Mouse (Mus musculus) hindbrain, embryonic 13.5 days (tissue): ENCODE measurements around the gene Ip6k1. TPM values are rescaled to one million over a fixed set of nuclear protein-coding genes. Genes with fewer than 3 reads are reported as not detected.
A peak's percentile ranks its signal among the peaks of the same experiment; 100 is the strongest.
"Not testable (repeated sequence)": the region's sequence is repeated elsewhere in the genome, so short reads cannot be mapped to it uniquely, and the experiment has no call there.

Experiments
- ATAC-seq: fragments of 200-750 bp; cut with Nextera tagmentation; 2 replicates; pipeline ENCODE4 v1.8.0; 2017; ENCODE audit warnings: moderate TSS enrichment; ENCODE audit not compliant: low FRiP score
- H3K27ac ChIP-seq: fragments of 300-500 bp; sonication (generic); 2 replicates; pipeline ENCODE4 v1.5.1; 2015; ENCODE audit warnings: inconsistent platforms, mild to moderate bottlenecking, moderate library complexity
- H3K27me3 ChIP-seq: fragments of 300-500 bp; sonication (generic); 2 replicates; pipeline ENCODE4 v1.6.1; 2015; ENCODE audit warnings: mild to moderate bottlenecking, inconsistent platforms
- H3K36me3 ChIP-seq: fragments of 300-500 bp; sonication (generic); 2 replicates; pipeline ENCODE4 v1.6.1; 2015; ENCODE audit warnings: mild to moderate bottlenecking, inconsistent platforms
- H3K4me1 ChIP-seq: fragments of 300-500 bp; sonication (generic); replicated peaks from 2 replicates; pipeline ENCODE4 v1.6.1; 2015; ENCODE audit warnings: inconsistent platforms
- H3K4me2 ChIP-seq: fragments of 300-500 bp; sonication (generic); 2 replicates; pipeline ENCODE4 v1.6.1; 2015; ENCODE audit warnings: inconsistent platforms, mild to moderate bottlenecking, moderate library complexity
- H3K4me3 ChIP-seq: fragments of 300-500 bp; sonication (generic); 2 replicates; pipeline ENCODE4 v1.5.1; 2015; ENCODE audit warnings: mild to moderate bottlenecking, inconsistent platforms
- H3K9ac ChIP-seq: fragments of 300-500 bp; sonication (generic); 2 replicates; pipeline ENCODE4 v1.6.1; 2015; ENCODE audit warnings: mild to moderate bottlenecking, inconsistent platforms
- H3K9me3 ChIP-seq: fragments of 300-500 bp; sonication (generic); 2 replicates; pipeline ENCODE4 v1.6.1; 2016; ENCODE audit warnings: inconsistent platforms
- WGBS: fragments of 180-500 bp; shearing (Covaris S2); methylation state at CpG from one replicate; pipeline ENCODE4 v1.1.7; 2015; 5-methylcytosine and 5-hydroxymethylcytosine counted together
- polyA plus RNA-seq: library from polyadenylated mRNA; unstranded; fragments of >200 nt; fragmentation: Nextera tagmentation; extraction: Ambion mirVana; gene quantifications from 2 replicates; pipeline ENCODE4 v1.2.1, GENCODE M21; 2015

Ip6k1 gene
- polyA plus RNA-seq, 1 experiment from 2014 or later = 103 TPM

DNA sequence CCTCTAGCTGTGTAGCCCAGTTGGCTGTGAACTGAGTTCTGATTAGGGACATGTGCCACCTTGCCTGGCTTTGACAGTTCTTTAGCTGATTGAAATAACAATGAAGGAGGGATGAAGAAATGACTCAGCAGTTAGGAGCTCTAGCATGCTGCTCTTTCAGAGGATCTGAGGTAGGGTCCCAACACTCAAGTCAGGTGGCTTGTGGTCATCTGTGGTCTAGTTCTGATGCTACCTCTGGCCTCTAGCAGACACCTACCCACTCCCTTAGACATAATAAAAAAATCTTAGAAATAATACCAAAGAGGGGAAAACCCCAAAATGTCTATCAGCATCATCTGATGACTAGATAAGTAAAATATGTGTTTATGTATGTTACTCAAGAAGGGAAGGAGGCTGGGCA, 8.1 kb downstream of the Ip6k1 start:
- no peak overlapping the region for H3K4me3 ChIP-seq
- H3K9ac ChIP-seq = no peak overlapping the region
- no peak for ATAC-seq
- no peak overlapping the region for H3K4me2 ChIP-seq
- H3K27ac ChIP-seq = no peak overlapping the region
- H3K36me3 ChIP-seq = peaks cover 8% of the 10 kb centered on the region
- no peaks in the 10 kb centered on the region for H3K27me3 ChIP-seq
- no peaks in the 10 kb centered on the region for H3K9me3 ChIP-seq
- peaks cover 9% of the 10 kb centered on the region for H3K4me1 ChIP-seq

DNA sequence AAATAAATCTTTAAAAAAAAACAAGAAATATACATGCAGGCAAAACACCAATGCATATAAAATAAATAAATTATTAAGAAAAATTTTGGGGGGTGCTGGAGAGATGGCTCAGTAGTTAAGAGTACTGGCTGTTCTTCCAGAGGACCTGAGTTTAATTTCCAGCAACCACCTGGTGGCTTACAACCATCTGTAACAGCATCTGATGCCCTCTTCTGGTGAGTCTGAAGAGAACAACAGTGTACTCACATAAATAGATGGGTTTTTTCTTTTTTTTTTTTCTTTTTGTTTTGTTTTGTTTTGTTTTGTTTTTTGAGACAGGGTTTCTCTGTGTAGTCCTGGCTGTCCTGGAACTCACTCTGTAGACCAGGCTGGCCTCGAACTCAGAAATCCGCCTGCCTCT, 11.3 kb downstream of the Ip6k1 start:
- not testable (repeated sequence) for ATAC-seq, H3K27ac ChIP-seq, H3K4me1 ChIP-seq, H3K9me3 ChIP-seq, H3K36me3 ChIP-seq, H3K4me2 ChIP-seq, H3K4me3 ChIP-seq, H3K9ac ChIP-seq, H3K27me3 ChIP-seq
- WGBS = 100% methylated on average over 2 of the region's 2 CpGs

DNA sequence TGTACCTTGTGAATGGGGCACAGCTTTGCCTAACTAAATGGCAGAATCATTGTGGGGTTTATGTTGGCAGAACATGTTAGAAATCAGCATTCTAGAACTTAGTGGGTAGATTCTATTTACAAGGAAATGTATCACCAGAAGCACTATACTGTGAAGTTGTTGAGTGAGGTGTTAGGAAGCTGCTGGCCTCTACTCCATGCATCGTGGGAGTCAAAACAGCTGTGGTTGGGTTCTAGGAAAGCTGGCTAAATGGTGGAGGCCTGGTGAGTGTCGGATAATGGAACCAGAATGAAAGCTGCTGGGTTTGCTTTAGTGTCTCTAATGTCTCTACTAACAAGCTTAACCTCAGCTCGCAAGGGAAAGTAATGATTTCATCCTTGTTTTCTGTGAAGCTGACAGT, 14.8 kb downstream of the Ip6k1 start:
- ATAC-seq = no peak
- H3K9ac ChIP-seq = no peak overlapping the region
- peaks cover 10% of the 10 kb centered on the region for H3K4me1 ChIP-seq
- H3K36me3 ChIP-seq = peaks cover 8% of the 10 kb centered on the region
- H3K27ac ChIP-seq = no peak overlapping the region
- no peaks in the 10 kb centered on the region for H3K27me3 ChIP-seq
- 82% methylated on average over 3 of the region's 3 CpGs for WGBS
- H3K9me3 ChIP-seq = no peaks in the 10 kb centered on the region
- H3K4me2 ChIP-seq = no peak overlapping the region
- H3K4me3 ChIP-seq = no peak overlapping the region

DNA sequence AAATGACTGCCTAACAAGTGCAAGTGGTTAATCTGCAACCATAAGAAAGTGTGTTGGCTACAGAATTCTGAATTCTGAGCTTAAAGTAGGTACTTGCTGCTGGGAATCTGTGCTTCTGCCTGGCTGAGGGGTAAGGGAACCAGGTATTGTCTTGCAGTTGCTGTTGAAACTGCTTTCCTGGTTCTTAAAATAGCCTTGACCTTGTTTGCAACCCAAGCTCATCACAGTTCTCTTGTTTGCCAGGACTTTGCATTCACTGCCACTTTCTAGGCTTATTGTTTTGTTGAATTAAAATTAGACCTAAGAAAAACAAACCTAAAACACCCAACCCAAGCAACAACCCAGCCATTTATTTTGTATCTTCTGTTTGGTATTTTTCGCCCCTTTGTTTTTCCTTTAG, 18.4 kb downstream of the Ip6k1 start:
- H3K9ac ChIP-seq = no peak overlapping the region
- no peak overlapping the region for H3K27ac ChIP-seq
- H3K4me2 ChIP-seq = no peak overlapping the region
- H3K4me3 ChIP-seq = no peak overlapping the region
- no peaks in the 10 kb centered on the region for H3K9me3 ChIP-seq
- 98% methylated on average over 1 of the region's 1 CpGs for WGBS
- ATAC-seq = no peak
- H3K4me1 ChIP-seq = peaks cover 10% of the 10 kb centered on the region
- no peaks in the 10 kb centered on the region for H3K27me3 ChIP-seq
- peaks cover 21% of the 10 kb centered on the region for H3K36me3 ChIP-seq

DNA sequence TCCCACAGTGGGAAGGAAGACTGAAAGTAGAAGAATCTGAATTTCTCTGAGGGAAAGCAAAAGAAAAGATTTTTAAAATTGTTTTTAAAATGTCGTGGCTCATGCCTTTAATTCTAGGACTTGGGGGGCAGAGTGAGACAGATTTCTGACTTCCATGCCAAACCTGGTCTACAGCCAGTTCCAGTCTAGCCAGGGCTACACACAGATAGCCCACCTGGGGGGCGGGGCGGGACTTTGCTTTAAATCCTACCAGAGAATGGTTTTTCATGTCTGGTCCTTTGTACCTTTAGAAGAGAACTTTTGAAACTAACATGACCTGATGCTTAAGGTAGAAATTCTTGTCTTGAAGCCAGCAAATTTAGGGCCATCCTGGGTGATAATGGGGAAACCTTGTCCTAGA, 20.9 kb downstream of the Ip6k1 start:
- peaks cover 10% of the 10 kb centered on the region for H3K4me1 ChIP-seq
- no peaks in the 10 kb centered on the region for H3K27me3 ChIP-seq
- no peak overlapping the region for H3K9ac ChIP-seq
- no peak overlapping the region for H3K4me2 ChIP-seq
- H3K4me3 ChIP-seq = no peak overlapping the region
- no peak for ATAC-seq
- 88% methylated on average over 3 of the region's 3 CpGs for WGBS
- H3K27ac ChIP-seq = no peak overlapping the region
- no peaks in the 10 kb centered on the region for H3K9me3 ChIP-seq
- peaks cover 40% of the 10 kb centered on the region for H3K36me3 ChIP-seq

DNA sequence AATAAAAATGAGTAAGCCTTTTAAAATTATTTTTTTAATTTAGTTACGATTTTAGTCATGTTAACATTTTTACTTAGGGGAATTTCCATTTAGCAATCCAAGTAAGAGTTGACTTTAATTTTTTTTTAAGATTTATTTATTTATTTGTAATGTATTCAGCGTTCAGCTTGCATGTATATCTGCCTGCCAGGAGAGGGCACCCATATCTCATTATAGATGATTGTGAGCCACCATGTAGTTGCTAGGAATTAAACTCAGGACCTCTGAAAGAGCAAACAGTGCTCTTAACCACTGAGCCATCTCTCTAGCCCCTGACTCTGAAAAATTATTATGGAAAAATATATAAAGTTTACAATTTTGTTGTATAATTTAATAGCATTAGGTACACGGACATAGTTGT, 24.3 kb downstream of the Ip6k1 start:
- Histone ChIP-seq H3K27ac (no peak overlapping the region), H3K36me3 (peaks cover 49% of the 10 kb centered on the region), H3K4me2 (no peak overlapping the region), H3K4me3 (no peak overlapping the region), H3K9ac (no peak overlapping the region), H3K27me3 (no peaks in the 10 kb centered on the region), H3K4me1 (no peaks in the 10 kb centered on the region), H3K9me3 (no peaks in the 10 kb centered on the region)
- 91% methylated on average over 3 of the region's 3 CpGs for WGBS
- ATAC-seq = no peak

DNA sequence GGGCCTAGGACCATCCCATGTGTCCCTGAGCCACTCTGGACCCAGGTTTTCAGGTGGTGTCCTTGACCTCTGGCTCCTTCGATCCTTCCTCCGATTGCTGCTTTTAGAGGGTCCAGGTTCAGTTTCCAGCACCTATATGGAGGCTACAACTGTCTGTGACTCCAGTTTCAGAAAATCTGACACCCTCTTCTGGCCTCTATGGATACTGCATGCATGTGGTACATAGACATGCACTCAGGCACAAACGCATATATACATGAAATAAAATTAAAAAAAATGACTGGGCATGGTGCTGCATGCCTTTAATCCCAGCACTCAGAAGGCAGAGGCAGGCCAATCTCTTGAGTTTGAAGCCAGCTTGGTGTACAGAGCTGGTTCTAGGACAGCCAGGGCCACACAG, 25.6 kb downstream of the Ip6k1 start:
- no peak overlapping the region for H3K4me2 ChIP-seq
- no peak overlapping the region for H3K9ac ChIP-seq
- peaks cover 58% of the 10 kb centered on the region for H3K36me3 ChIP-seq
- no peaks in the 10 kb centered on the region for H3K9me3 ChIP-seq
- no peak overlapping the region for H3K4me3 ChIP-seq
- H3K27me3 ChIP-seq = no peaks in the 10 kb centered on the region
- H3K4me1 ChIP-seq = no peaks in the 10 kb centered on the region
- no peak for ATAC-seq
- H3K27ac ChIP-seq = no peak overlapping the region
- 97% methylated on average over 3 of the region's 3 CpGs for WGBS

DNA sequence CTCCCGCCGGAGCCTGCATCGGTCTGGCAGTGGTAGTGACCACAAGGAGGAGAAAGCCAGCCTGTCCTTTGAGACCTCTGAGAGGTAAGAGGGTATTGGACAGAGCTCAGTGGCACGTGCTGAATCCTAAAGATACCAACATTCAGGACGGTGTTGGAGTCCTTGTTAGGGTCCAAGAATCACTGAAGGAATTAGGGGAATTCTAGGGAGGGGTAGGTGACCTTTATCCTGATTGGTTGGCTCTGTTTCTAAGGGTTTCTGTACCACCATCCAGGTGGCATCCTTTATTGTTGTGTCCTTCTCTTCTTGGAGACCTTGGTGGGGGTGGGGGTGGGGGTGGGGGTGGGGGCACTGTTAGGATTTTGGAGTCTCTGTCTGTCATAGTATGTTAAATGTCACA, 29.8 kb downstream of the Ip6k1 start:
- Histone ChIP-seq H3K27ac (no peak overlapping the region), H3K9me3 (no peaks in the 10 kb centered on the region), H3K36me3 (peaks cover 56% of the 10 kb centered on the region), H3K9ac (no peak overlapping the region), H3K4me3 (no peak overlapping the region), H3K27me3 (no peaks in the 10 kb centered on the region), H3K4me1 (no peaks in the 10 kb centered on the region), H3K4me2 (no peak overlapping the region)
- no peak for ATAC-seq
- whole genome bisulfite sequencing = 94% methylated on average over 5 of the region's 5 CpGs

DNA sequence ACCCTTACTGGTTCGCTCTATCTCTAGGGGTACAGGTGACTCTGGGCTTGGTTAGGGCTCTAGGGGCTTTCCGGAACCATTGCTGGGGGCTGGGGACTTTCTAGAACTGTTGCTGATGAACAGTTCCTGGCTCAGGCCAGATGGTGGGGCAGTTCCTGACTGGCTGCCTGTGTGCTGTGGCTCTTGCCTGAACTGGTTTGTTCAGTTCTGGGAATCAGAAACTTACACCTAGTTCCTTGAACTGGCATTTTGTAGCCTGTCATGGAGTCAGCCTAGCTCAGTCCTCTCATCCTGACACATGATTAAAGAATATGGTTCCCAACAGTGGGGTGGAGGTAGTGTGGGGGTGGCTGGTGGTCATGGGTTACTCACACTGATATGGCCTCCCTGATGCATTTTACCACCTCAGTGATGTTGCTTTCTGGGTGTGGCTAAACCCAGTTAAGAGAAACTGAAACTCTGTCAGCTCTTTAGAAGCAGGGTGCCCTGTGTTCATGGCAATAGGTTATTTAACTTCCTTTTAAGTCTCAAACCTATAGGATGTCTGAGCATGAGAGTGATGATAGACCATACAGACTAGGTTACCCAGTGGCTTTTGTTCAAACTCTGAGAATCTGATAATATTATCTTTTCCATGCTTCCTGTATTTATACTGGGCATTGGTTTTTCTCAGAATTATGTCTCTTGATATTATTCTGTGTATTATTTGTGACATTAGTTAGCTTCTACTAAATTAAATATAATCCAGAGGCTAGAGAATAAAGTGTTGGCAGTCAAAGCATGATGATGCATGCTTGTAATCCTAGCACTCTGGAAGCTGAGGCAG, 33.2 kb downstream of the Ip6k1 start:
- Histone ChIP-seq H3K36me3 (peaks cover 60% of the 10 kb centered on the region), H3K4me1 (no peaks in the 10 kb centered on the region), H3K4me3 (no peak overlapping the region), H3K9me3 (no peaks in the 10 kb centered on the region), H3K27me3 (no peaks in the 10 kb centered on the region), H3K4me2 (no peak overlapping the region), H3K9ac (no peak overlapping the region), H3K27ac (no peak overlapping the region)
- no peak for ATAC-seq
- WGBS = 97% methylated on average over 2 of the region's 2 CpGs

DNA sequence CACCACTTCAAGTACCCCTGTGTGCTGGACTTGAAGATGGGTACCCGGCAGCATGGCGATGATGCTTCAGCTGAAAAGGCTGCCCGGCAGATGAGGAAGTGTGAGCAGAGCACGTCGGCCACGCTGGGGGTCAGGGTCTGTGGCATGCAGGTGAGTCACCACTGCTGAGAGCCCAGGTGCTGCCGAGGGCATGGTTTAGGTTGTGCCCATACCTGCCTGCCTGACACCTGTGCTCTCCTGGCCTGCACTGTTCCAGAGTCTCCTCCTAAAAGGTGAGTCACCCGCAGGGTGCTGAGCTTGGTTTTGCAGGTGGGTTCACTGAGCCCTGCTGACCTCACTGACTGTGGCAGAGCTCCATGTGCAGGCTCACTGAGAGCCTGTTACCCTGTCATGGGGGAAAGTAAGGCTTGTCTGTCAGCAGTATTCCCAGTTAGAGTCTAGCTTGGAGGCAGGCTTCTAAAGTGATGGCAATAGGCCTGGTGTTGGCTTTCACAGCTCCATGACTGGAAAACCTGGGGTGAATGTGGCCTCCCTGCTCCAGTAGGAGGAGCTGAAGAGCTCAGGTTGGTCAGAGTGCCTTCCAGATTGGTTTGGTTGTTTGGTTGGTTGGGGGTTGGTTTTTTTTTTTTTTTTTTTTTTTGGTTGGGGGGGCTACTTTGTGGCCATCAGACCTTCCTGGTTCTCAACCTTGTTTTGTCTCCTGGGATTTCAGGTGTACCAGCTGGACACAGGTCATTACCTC, 42.6 kb downstream of the Ip6k1 start:
- ATAC-seq = no peak
- 97% methylated on average over 8 of the region's 8 CpGs for WGBS
- H3K27ac ChIP-seq = no peak overlapping the region
- H3K4me2 ChIP-seq = no peak overlapping the region
- peaks cover 20% of the 10 kb centered on the region for H3K4me1 ChIP-seq
- H3K36me3 ChIP-seq = peaks cover 65% of the 10 kb centered on the region
- H3K27me3 ChIP-seq = no peaks in the 10 kb centered on the region
- no peak overlapping the region for H3K4me3 ChIP-seq
- H3K9ac ChIP-seq = no peak overlapping the region
- no peaks in the 10 kb centered on the region for H3K9me3 ChIP-seq

DNA sequence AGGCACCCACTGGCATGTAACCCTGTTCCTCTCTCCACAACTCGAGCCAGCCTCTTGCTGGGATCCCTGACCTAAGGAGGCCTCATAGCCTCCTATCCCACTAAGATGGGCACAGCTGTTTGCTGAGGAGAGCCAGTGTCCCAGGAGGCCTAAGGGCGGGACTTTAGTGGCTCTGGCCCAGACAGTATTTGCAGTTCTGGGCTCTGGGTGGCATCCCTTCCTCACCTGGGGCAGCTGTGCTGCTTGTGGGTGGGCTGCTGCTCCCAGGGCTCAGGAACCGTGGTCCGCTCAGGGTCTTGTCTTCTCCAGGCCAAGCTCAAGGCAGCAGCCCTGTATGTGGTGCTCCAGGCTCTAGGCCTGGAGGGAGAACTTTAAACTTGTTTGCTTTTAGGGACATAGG, 44.3 kb downstream of the Ip6k1 start:
- ATAC-seq = no peak

DNA sequence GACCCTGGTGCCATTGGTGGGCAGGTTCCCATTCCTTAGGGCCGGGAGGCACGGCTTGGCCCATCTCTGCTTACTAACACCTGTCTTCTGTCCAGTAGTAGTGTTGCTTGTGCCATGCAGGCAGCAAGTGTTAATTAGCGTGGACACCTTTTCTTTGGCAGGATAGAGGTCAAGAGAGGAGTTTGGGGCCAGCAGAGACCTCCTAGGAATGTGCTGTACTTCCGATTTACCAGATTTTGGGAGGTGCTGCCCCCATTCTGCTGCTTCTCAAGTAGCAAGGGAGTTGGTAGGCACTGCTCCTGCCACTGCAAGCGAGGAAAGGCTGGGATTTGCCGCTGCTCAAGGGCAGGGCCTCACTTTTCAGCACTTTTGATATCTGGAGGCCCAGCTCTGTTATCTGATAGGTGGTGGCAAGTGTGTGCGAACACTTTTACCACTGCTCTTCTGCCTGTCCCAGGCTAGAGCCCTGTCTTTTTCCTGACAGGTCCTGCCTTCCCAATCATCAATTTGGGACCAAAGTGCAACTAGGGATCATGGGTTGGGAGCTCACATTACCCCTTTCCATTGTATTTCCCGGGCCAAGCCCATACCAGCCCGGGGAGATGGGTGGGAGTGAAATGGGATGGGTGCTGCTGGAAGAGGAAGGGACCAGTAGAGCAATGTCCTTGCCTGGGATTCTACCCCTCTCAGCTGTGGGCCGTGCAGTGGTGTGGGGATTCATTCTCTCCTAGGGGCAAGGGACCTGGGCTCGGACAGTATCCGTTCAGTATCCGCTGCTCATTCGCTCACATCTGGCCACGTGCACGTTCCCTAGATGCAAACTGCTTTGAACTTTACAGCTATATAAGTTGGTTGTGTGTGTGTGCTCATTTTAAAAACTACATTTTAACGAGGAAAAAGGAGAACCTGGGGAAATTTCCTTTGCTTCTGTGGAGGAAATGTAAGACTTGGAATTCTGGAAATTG, 45.6 kb downstream of the Ip6k1 start:
- peak overlapping the region; percentile 79 for H3K27ac ChIP-seq
- no peaks in the 10 kb centered on the region for H3K9me3 ChIP-seq
- no peaks in the 10 kb centered on the region for H3K27me3 ChIP-seq
- peaks cover 57% of the 10 kb centered on the region for H3K36me3 ChIP-seq
- peak overlapping the region; percentile 96 for H3K4me2 ChIP-seq
- WGBS = 51% methylated on average over 17 of the region's 17 CpGs
- H3K4me1 ChIP-seq = peaks cover 35% of the 10 kb centered on the region
- peak overlapping the region; percentile 67; the same call in 1 of the 2 replicates for H3K9ac ChIP-seq
- no peak for ATAC-seq
- H3K4me3 ChIP-seq = peak overlapping the region; percentile 74

More for the DNA sequence above, 44.3 kb downstream of the Ip6k1 start:
- Histone ChIP-seq H3K4me1 (peaks cover 28% of the 10 kb centered on the region), H3K4me3 (no peak overlapping the region), H3K9ac (0 out of 2 replicates have a peak overlapping the region, but pooled peaks have one; percentile 19), H3K9me3 (no peaks in the 10 kb centered on the region), H3K36me3 (peaks cover 65% of the 10 kb centered on the region), H3K4me2 (no peak overlapping the region), H3K27me3 (no peaks in the 10 kb centered on the region), H3K27ac (no peak overlapping the region)
- 89% methylated on average over 4 of the region's 4 CpGs for WGBS
